ENCODE assay signal across 8 mouse cellular contexts in genomic region chr10:78425181-78426041, GRCm38 (mm10). TPM values are rescaled to one million over a fixed set of nuclear protein-coding genes. Genes with fewer than 3 reads are reported as not detected.
DNase-seq lines count a peak whose midpoint lies in the region; ATAC-seq and TF ChIP-seq lines count a peak whose summit lies in the region.

Gene Cstb (plus strand): TSS chr10:78425669.

- H3K4me1 ChIP-seq in G1E (ENCODE audit: insufficient read depth, low read depth, low read length), result peaks cover 53% of the 10 kb centered on the region
- peaks cover 17% of the 10 kb centered on the region for H3K4me1 ChIP-seq in forebrain, embryonic 16.5 days (replicated peaks; ENCODE audit: control insufficient read depth, insufficient read depth, low read length)
- 0 out of 2 replicates have a peak, but pooled peaks cover 3% of the 10 kb centered on the region for H3K4me1 ChIP-seq in neural tube, embryonic 14.5 days (ENCODE audit: control insufficient read depth, insufficient read depth, low read length)
- H3K4me1 ChIP-seq in testis, adult 2 months (ENCODE audit: control insufficient read depth, insufficient read depth, low read length), result peaks cover 15% of the 10 kb centered on the region

- peak; percentile 94 for DNase-seq in G1E (ENCODE audit: low spot score)
- DNase-seq in cerebellum, adult 18-20 months, result peak; percentile 87 to 88
- peak; percentile 55 for DNase-seq in heart, postnatal 25 days (ENCODE audit: low spot score)
- DNase-seq in layer of hippocampus, adult 18-20 months (ENCODE audit: low spot score in 2 of 2), result peak; percentile 80 to 89
- peak; percentile 86 to 87 for DNase-seq in lung, adult 18-20 months

- H3K27ac ChIP-seq in forebrain, embryonic 16.5 days (ENCODE audit: low read length), result 0 out of 2 replicates have a peak within 1 kb of the TSS, but pooled peaks have one; percentile 6
- H3K27ac ChIP-seq in neural tube, embryonic 14.5 days (ENCODE audit: low read depth, low read length), result peak within 1 kb of the TSS; percentile 60
- H3K27ac ChIP-seq in testis, adult 2 months (ENCODE audit: control insufficient read depth, insufficient read depth, low read depth, low read length), result peak within 1 kb of the TSS; percentile 39; the same call in 1 of the 2 replicates

- intact Hi-C loops in heart, postnatal 25 days (cut with DNase I), result no loop called here

- TF ChIP-seq CTCF in G1E (IDR thresholded peaks at IDR 0.05; ENCODE audit: low read depth, low read length), result no peak
- TF ChIP-seq CTCF in testis, adult 2 months (IDR thresholded peaks at IDR 0.05; ENCODE audit: control insufficient read depth, insufficient read depth, insufficient replicate concordance, low read depth, low read length), result no peak

- under 1% methylated on average over 40 of the region's 40 CpGs for WGBS in forebrain, embryonic 16.5 days
- 2% methylated on average over 40 of the region's 40 CpGs for WGBS in neural tube, embryonic 14.5 days

- peaks cover 30% of the 10 kb centered on the region for H3K36me3 ChIP-seq in G1E (replicated peaks)
- peaks cover 10% of the 10 kb centered on the region for H3K36me3 ChIP-seq in forebrain, embryonic 16.5 days (ENCODE audit: control insufficient read depth, insufficient read depth)
- 0 out of 2 replicates have a peak, but pooled peaks cover 2% of the 10 kb centered on the region for H3K36me3 ChIP-seq in neural tube, embryonic 14.5 days (ENCODE audit: control insufficient read depth, insufficient read depth, low read length)
- H3K36me3 ChIP-seq in testis, adult 2 months (ENCODE audit: control insufficient read depth, insufficient read depth, low read length), result no peaks in the 10 kb centered on the region

- no peaks in the 10 kb centered on the region for H3K9me3 ChIP-seq in G1E (replicated peaks)
- H3K9me3 ChIP-seq in forebrain, embryonic 16.5 days (ENCODE audit: control insufficient read depth, low read length), result no peaks in the 10 kb centered on the region
- H3K9me3 ChIP-seq in neural tube, embryonic 14.5 days (ENCODE audit: control insufficient read depth, low read length), result no peaks in the 10 kb centered on the region

- peak; percentile 31 for TF ChIP-seq POLR2A in testis, adult 2 months (IDR thresholded peaks at IDR 0.05; ENCODE audit: control insufficient read depth, low read depth, low read length)

- peak within 1 kb of the TSS; percentile 52 for H3K4me2 ChIP-seq in forebrain, embryonic 16.5 days (ENCODE audit: low read length)
- peak within 1 kb of the TSS; percentile 79 for H3K4me2 ChIP-seq in neural tube, embryonic 14.5 days (ENCODE audit: low read depth, low read length)

- peak; percentile 93 for ATAC-seq in G1E (ENCODE audit: extremely low read depth, insufficient number of reproducible peaks, low FRiP score, poor library complexity, severe bottlenecking)
- peak; percentile 96 for ATAC-seq in forebrain, embryonic 16.5 days
- ATAC-seq in neural tube, embryonic 14.5 days (ENCODE audit: low read depth), result peak; percentile 93

- H3K27me3 ChIP-seq in G1E (ENCODE audit: insufficient read depth, low read length), result peaks cover 2% of the 10 kb centered on the region; the same call in 1 of the 2 replicates
- H3K27me3 ChIP-seq in forebrain, embryonic 16.5 days (replicated peaks; ENCODE audit: control insufficient read depth, insufficient read depth, low read length), result no peaks in the 10 kb centered on the region
- no peaks in the 10 kb centered on the region for H3K27me3 ChIP-seq in neural tube, embryonic 14.5 days (ENCODE audit: control insufficient read depth, insufficient read depth, low read length)
- no peaks in the 10 kb centered on the region for H3K27me3 ChIP-seq in testis, adult 2 months (ENCODE audit: control insufficient read depth, insufficient read depth, low read length)

- H3K4me3 ChIP-seq in G1E (ENCODE audit: low read depth, low read length), result peak within 1 kb of the TSS; percentile 95
- peak within 1 kb of the TSS; percentile 80 for H3K4me3 ChIP-seq in forebrain, embryonic 16.5 days (replicated peaks; ENCODE audit: low read length)
- H3K4me3 ChIP-seq in neural tube, embryonic 14.5 days (ENCODE audit: low read depth, low read length), result peak within 1 kb of the TSS; percentile 83
- H3K4me3 ChIP-seq in testis, adult 2 months (ENCODE audit: control insufficient read depth, low read depth, low read length), result peak within 1 kb of the TSS; percentile 69

- peak within 1 kb of the TSS; percentile 92 for H3K9ac ChIP-seq in forebrain, embryonic 16.5 days (replicated peaks; ENCODE audit: low read depth, low read length)
- peak within 1 kb of the TSS; percentile 88 for H3K9ac ChIP-seq in neural tube, embryonic 14.5 days (replicated peaks; ENCODE audit: low read depth, low read length)

RNA-seq across cellular contexts. Expression of gene Cstb, which starts in this region (rescaled TPM):
- 33.7 and 47.1 TPM in 2 replicates for total RNA-seq in G1E (2014; fragmentation: Nextera tagmentation)
- total RNA-seq in G1E (2017), result 251 and 260 TPM in 2 replicates
- polyA plus RNA-seq in G1E (2012), result 20.0 and 40.3 TPM in 2 replicates
- polyA plus RNA-seq in forebrain, embryonic 16.5 days (2015; fragmentation: Nextera tagmentation; extraction: Ambion mirVana), result 96.6 and 117 TPM in 2 replicates
- 10 to 100 TPM; 23.7 to 28.4 TPM for total RNA-seq in heart, postnatal 25 days (2021)
- total RNA-seq in layer of hippocampus, adult 18-20 months (2021), result 10 to 100 TPM; 39.1 to 40.5 TPM
- polyA plus RNA-seq in neural tube, embryonic 14.5 days (2014; fragmentation: Nextera tagmentation; extraction: Ambion mirVana), result 96.7 and 110 TPM in 2 replicates
- 17.6 and 20.3 TPM in 2 replicates for polyA plus RNA-seq in testis, adult 2 months (2012; rRNA removed)

Comparison
In these comparisons a context has a peak if more than half of its experiments do, and no peak if none do; other contexts are left out.
1. Peak in every context shown above with its lines: DNase-seq, ATAC-seq, H3K4me3 ChIP-seq and H3K27ac ChIP-seq.
2. H3K27ac ChIP-seq: peak in every context shown above with its lines; median percentile 60 in neural tube, embryonic 14.5 days; 39 in testis, adult 2 months; 6 in forebrain, embryonic 16.5 days.